Mouse (Mus musculus): ENCODE data around the gene Klhdc1. TPM values are rescaled to one million over a fixed set of nuclear protein-coding genes. Genes with fewer than 3 reads are reported as not detected.

Klhdc1 gene
- 4.2 and 6.4 TPM in 2 replicates for total RNA-seq (2012; rRNA removed)
- total RNA-seq (2014; rRNA removed), result 8.2 TPM in 2 replicates
- polyA plus RNA-seq (2012; ENCODE audit: insufficient read length, low read depth), result 5.9 and 7.2 TPM in 2 replicates

DNA sequence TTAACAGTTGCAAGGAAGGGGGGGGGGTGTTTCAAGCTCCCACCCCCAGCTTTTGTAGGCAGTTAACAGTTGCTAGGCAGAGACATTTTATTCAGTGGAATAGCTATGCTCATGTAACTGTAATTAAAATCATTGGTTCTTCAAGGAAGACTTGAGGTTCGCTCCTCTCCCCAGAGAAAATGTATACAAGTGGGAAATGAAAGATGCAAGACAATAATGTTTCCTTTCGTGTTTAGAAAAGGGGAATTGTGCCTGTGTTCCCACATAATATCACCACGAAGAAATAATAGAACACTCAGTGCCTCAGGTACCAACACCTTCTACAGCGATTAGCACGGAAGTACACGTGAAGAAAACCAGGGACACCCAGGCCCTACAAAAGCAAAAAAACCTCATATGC lies at the start of gene Klhdc1:
Gene Klhdc1, plus strand, starts transcription at position 301 of the 400 bp plus-strand sequence.
- dilution Hi-C loops (cut with MboI; ENCODE audit: extremely low pct_ligation_motif_present, extremely low pct_unique_long_range_greater_than_20kb, low sequenced_read_pairs), result no loop called here

DNA sequence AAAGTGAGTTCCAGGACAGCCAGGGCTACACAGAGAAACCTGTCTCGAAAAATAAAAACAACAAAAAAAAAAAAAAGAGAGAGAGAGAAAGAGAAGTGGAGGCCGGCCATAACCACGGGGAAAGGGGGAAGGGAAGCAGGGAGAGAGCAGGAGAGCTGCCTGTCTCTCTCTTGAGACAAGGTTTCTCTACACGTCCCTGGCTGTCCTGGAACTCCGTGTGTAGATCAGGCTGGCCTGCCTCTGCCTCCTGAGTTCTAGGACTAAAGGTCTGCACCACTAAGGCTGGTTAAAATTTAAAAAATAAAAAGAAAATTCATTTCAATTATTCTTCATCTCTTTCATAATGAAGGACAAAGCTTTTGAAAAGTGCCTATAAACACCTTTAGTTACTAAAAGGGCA lies 49.6 kb upstream of the Klhdc1 start:
- in situ Hi-C loops (cut with MboI; ENCODE audit: low pct_ligation_motif_present, low pct_unique_long_range_greater_than_20kb, low sequenced_read_pairs), result no loop called here

More for the DNA sequence above, at the start of gene Klhdc1:
- H3K36me3 ChIP-seq (replicated peaks in 1 of 2; ENCODE audit: control insufficient read depth in 1 of 2, insufficient read depth in 1 of 2, low read length in 1 of 2), result no peaks in the 10 kb centered on the region
- H3K27ac ChIP-seq (ENCODE audit: insufficient read depth, low read depth), result peak within 1 kb of the TSS; percentile 35
- H3K79me2 ChIP-seq (replicated peaks; ENCODE audit: control insufficient read depth, extremely low read depth, insufficient read depth, poor library complexity, severe bottlenecking), result no peaks in the 10 kb centered on the region
- peaks cover 0 to 13% of the 10 kb centered on the region in 2 experiments; a peak in 2 of 4 replicates for H3K4me1 ChIP-seq (ENCODE audit: control insufficient read depth in 1 of 2, insufficient read depth in 2 of 2)
- in situ Hi-C loops (cut with MboI; ENCODE audit: low pct_ligation_motif_present, low pct_unique_long_range_greater_than_20kb, low sequenced_read_pairs), result no loop called here
- peak within 1 kb of the TSS; percentile 84 for H3K4me2 ChIP-seq (ENCODE audit: insufficient read depth, low read depth, poor library complexity, severe bottlenecking)
- peak within 1 kb of the TSS; percentile 51 for H3K9ac ChIP-seq (ENCODE audit: insufficient read depth, low read depth)
- H3K4me3 ChIP-seq (replicated peaks in 1 of 3; ENCODE audit: low read depth in 2 of 3, low read length in 2 of 3, poor library complexity in 1 of 3), result peak within 1 kb of the TSS; percentile 72 to 96 (median 80)
- no peaks in the 10 kb centered on the region for H3K27me3 ChIP-seq (replicated peaks)
- DNase-seq (ENCODE audit: extremely low read depth), result no peak
- H3K9me3 ChIP-seq (replicated peaks; ENCODE audit: low read length), result no peaks in the 10 kb centered on the region
- no peak for TF ChIP-seq MAX (IDR thresholded peaks at IDR 0.05; ENCODE audit: low read length)
- TF ChIP-seq CHD1 (IDR thresholded peaks at IDR 0.05; ENCODE audit: low read depth, low read length), result 0 out of 2 replicates have a peak, but pooled peaks have one; percentile 36
- TF ChIP-seq ZMIZ1 (IDR thresholded peaks at IDR 0.05; ENCODE audit: low read depth, low read length), result 0 out of 2 replicates have a peak, but pooled peaks have one; percentile 30

DNA sequence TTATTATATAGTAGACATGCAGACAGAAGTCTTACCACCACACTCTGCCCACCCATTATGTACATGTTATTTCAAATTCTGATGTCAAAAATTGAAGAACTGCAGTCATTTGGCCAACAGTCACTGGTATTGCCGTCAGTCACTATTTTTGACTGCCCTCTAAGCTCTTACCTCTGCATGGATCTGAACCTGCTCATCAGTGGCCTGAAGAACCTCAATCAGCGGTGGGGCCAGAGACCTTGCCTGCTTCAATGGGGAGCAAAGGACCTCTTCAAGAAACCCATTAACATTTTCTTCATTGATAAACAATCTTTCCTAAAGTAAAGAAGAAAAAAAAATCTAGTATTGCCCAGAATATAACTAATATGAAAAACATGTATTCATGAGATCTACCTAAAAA lies 48.3 kb upstream of the Klhdc1 start:
- no peak for DNase-seq (ENCODE audit: extremely low read depth)
- in situ Hi-C loops (cut with MboI; ENCODE audit: low pct_ligation_motif_present, low pct_unique_long_range_greater_than_20kb, low sequenced_read_pairs), result no loop called here
- no peak overlapping the region for H3K27ac ChIP-seq (ENCODE audit: insufficient read depth, low read depth)
- no peak overlapping the region for H3K4me3 ChIP-seq (replicated peaks in 1 of 3; ENCODE audit: low read depth in 2 of 3, low read length in 2 of 3, poor library complexity in 1 of 3)
- H3K27me3 ChIP-seq (replicated peaks), result no peaks in the 10 kb centered on the region
- no peaks in the 10 kb centered on the region for H3K9me3 ChIP-seq (replicated peaks; ENCODE audit: low read length)
- peaks cover 2 to 19% of the 10 kb centered on the region in 2 experiments; a peak in 3 of 4 replicates for H3K4me1 ChIP-seq (ENCODE audit: control insufficient read depth in 1 of 2, insufficient read depth in 2 of 2)
- H3K4me2 ChIP-seq (ENCODE audit: insufficient read depth, low read depth, poor library complexity, severe bottlenecking), result no peak overlapping the region
- no peak overlapping the region for H3K9ac ChIP-seq (ENCODE audit: insufficient read depth, low read depth)
- peaks cover 17 to 36% of the 10 kb centered on the region in 2 experiments for H3K36me3 ChIP-seq (replicated peaks in 1 of 2; ENCODE audit: control insufficient read depth in 1 of 2, insufficient read depth in 1 of 2, low read length in 1 of 2)
- H3K79me2 ChIP-seq (replicated peaks; ENCODE audit: control insufficient read depth, extremely low read depth, insufficient read depth, poor library complexity, severe bottlenecking), result peaks cover 50% of the 10 kb centered on the region
- dilution Hi-C loops (cut with MboI; ENCODE audit: extremely low pct_ligation_motif_present, extremely low pct_unique_long_range_greater_than_20kb, low sequenced_read_pairs), result no loop called here
- no peak for TF ChIP-seq CHD2 (IDR thresholded peaks at IDR 0.05; ENCODE audit: low read length)

More for the DNA sequence above, 49.6 kb upstream of the Klhdc1 start:
- Histone ChIP-seq H3K9me3 (replicated peaks; ENCODE audit: low read length) (no peaks in the 10 kb centered on the region), H3K4me2 (ENCODE audit: insufficient read depth, low read depth, poor library complexity, severe bottlenecking) (no peak overlapping the region), H3K36me3 (replicated peaks in 1 of 2; ENCODE audit: control insufficient read depth in 1 of 2, insufficient read depth in 1 of 2, low read length in 1 of 2) (peaks cover 17 to 42% of the 10 kb centered on the region in 2 experiments), H3K4me3 (replicated peaks in 1 of 3; ENCODE audit: low read depth in 2 of 3, low read length in 2 of 3, poor library complexity in 1 of 3) (no peak overlapping the region), H3K9ac (ENCODE audit: insufficient read depth, low read depth) (no peak overlapping the region), H3K79me2 (replicated peaks; ENCODE audit: control insufficient read depth, extremely low read depth, insufficient read depth, poor library complexity, severe bottlenecking) (peaks cover 55% of the 10 kb centered on the region), H3K4me1 (ENCODE audit: control insufficient read depth in 1 of 2, insufficient read depth in 2 of 2) (peaks cover 5 to 28% of the 10 kb centered on the region in 2 experiments; a peak in 3 of 4 replicates), H3K27ac (ENCODE audit: insufficient read depth, low read depth) (no peak overlapping the region), H3K27me3 (replicated peaks) (no peaks in the 10 kb centered on the region)
- TF ChIP-seq CHD2 (IDR thresholded peaks at IDR 0.05; ENCODE audit: low read length), result no peak
- no peak for TF ChIP-seq POLR2A (IDR thresholded peaks at IDR 0.05; ENCODE audit: low read depth, low read length)
- no peak for TF ChIP-seq MAX (IDR thresholded peaks at IDR 0.05; ENCODE audit: low read length)
- TF ChIP-seq NRF1 (IDR thresholded peaks at IDR 0.05; ENCODE audit: low read depth, low read length), result no peak
- no peak for TF ChIP-seq EP300 (IDR thresholded peaks at IDR 0.05; ENCODE audit: low read length)
- TF ChIP-seq MAZ (IDR thresholded peaks at IDR 0.05; ENCODE audit: low read depth, low read length), result no peak
- no peak for TF ChIP-seq MYC (IDR thresholded peaks at IDR 0.05; ENCODE audit: low read depth, low read length)
- no peak for TF ChIP-seq ZKSCAN1 (IDR thresholded peaks at IDR 0.05; ENCODE audit: borderline replicate concordance, low read depth, low read length)
- TF ChIP-seq RAD21 (IDR thresholded peaks at IDR 0.05; ENCODE audit: low read depth, low read length), result no peak
- TF ChIP-seq E2F4 (IDR thresholded peaks at IDR 0.05; ENCODE audit: insufficient replicate concordance, low read depth, low read length), result no peak
- no peak for TF ChIP-seq MXI1 (IDR thresholded peaks at IDR 0.05; ENCODE audit: low read depth, low read length)
- no peak for TF ChIP-seq SMC3 (IDR thresholded peaks at IDR 0.05; ENCODE audit: low read depth, low read length)
- TF ChIP-seq GABPA (IDR thresholded peaks at IDR 0.05; ENCODE audit: insufficient replicate concordance, low read depth, low read length), result no peak
- TF ChIP-seq POLR2AphosphoS2 (IDR thresholded peaks at IDR 0.05; ENCODE audit: low read depth, low read length), result no peak
- no peak for TF ChIP-seq ZMIZ1 (IDR thresholded peaks at IDR 0.05; ENCODE audit: low read depth, low read length)
- no peak for TF ChIP-seq IRF4 (IDR thresholded peaks at IDR 0.05; ENCODE audit: low read depth, low read length)
- no peak for TF ChIP-seq HCFC1 (IDR thresholded peaks at IDR 0.05; ENCODE audit: low read depth, low read length)
- TF ChIP-seq MAFK (IDR thresholded peaks at IDR 0.05; ENCODE audit: insufficient replicate concordance, low read length), result no peak
- no peak for TF ChIP-seq MEF2A (IDR thresholded peaks at IDR 0.05; ENCODE audit: borderline replicate concordance, low read depth, low read length)
- DNase-seq (ENCODE audit: extremely low read depth), result no peak
- dilution Hi-C loops (cut with MboI; ENCODE audit: extremely low pct_ligation_motif_present, extremely low pct_unique_long_range_greater_than_20kb, low sequenced_read_pairs), result no loop called here
